Mouse (Mus musculus): ENCODE measurements around the gene Dzip1. TPM values are rescaled to one million over a fixed set of nuclear protein-coding genes. Genes with fewer than 3 reads are reported as not detected.

The Dzip1 gene
- polyA plus RNA-seq, 2 experiments, result 1.4 to 1.5 TPM

- H3K4me1 ChIP-seq (replicated peaks; ENCODE audit: control insufficient read depth in 2 of 2, insufficient read depth in 2 of 2, low read length in 1 of 2), result no peaks in the 10 kb centered on the region
- ATAC-seq (ENCODE audit: insufficient read depth) (no peak), DNase-seq (ENCODE audit: low read depth in 3 of 3, low spot score in 3 of 3) (no peak)
- H3K4me2 ChIP-seq (ENCODE audit: low read depth), result peak overlapping the region; percentile 46
- peak overlapping the region in 1 of 2 experiments; percentile 23; a peak in 2 of 4 replicates for H3K4me3 ChIP-seq (ENCODE audit: insufficient read depth in 1 of 2, low read depth in 2 of 2, low read length in 2 of 2)
- peaks cover 61% of the 10 kb centered on the region for H3K27me3 ChIP-seq (ENCODE audit: control insufficient read depth, insufficient read depth, low read length)
- WGBS (ENCODE audit: insufficient replicate concordance), result under 1% methylated on average over 42 of the region's 47 CpGs
- no peaks in the 10 kb centered on the region for H3K9me3 ChIP-seq (ENCODE audit: control insufficient read depth, low read length)
- no peak overlapping the region for H3K27ac ChIP-seq
- H3K9ac ChIP-seq (replicated peaks), result no peak overlapping the region
- H3K36me3 ChIP-seq (replicated peaks; ENCODE audit: control insufficient read depth, insufficient read depth, low read depth), result no peaks in the 10 kb centered on the region
- TF ChIP-seq CTCF (IDR thresholded peaks at IDR 0.05; ENCODE audit: low read depth), result no peak
- TF ChIP-seq EP300 (IDR thresholded peaks at IDR 0.05; ENCODE audit: low read depth), result no peak
Observed at GRCm38 (mm10) chr14:118922667-118923184, 2.5 kb downstream of the Dzip1 start.

GRCm38 (mm10) chr14:118922251-118922650, 3.0 kb downstream of the Dzip1 start:
- no peak for DNase-seq (ENCODE audit: low read depth in 3 of 3, low spot score in 3 of 3)
- Histone ChIP-seq H3K36me3 (replicated peaks; ENCODE audit: control insufficient read depth, insufficient read depth, low read depth) (no peaks in the 10 kb centered on the region), H3K27ac (no peak overlapping the region), H3K27me3 (ENCODE audit: control insufficient read depth, insufficient read depth, low read length) (peaks cover 61% of the 10 kb centered on the region), H3K9me3 (ENCODE audit: control insufficient read depth, low read length) (no peaks in the 10 kb centered on the region), H3K9ac (replicated peaks) (no peak overlapping the region), H3K4me1 (replicated peaks; ENCODE audit: control insufficient read depth in 2 of 2, insufficient read depth in 2 of 2, low read length in 1 of 2) (no peaks in the 10 kb centered on the region), H3K4me3 (ENCODE audit: insufficient read depth in 1 of 2, low read depth in 2 of 2, low read length in 2 of 2) (peak overlapping the region in 1 of 2 experiments; percentile 23; a peak in 1 of 4 replicates), H3K4me2 (ENCODE audit: low read depth) (peak overlapping the region; percentile 46)
- no peak for ATAC-seq (ENCODE audit: insufficient read depth)
- 20% methylated on average over 22 of the region's 22 CpGs for WGBS (ENCODE audit: insufficient replicate concordance)
- TF ChIP-seq CTCF (IDR thresholded peaks at IDR 0.05; ENCODE audit: low read depth) (no peak), EP300 (IDR thresholded peaks at IDR 0.05; ENCODE audit: low read depth) (no peak)

DNA sequence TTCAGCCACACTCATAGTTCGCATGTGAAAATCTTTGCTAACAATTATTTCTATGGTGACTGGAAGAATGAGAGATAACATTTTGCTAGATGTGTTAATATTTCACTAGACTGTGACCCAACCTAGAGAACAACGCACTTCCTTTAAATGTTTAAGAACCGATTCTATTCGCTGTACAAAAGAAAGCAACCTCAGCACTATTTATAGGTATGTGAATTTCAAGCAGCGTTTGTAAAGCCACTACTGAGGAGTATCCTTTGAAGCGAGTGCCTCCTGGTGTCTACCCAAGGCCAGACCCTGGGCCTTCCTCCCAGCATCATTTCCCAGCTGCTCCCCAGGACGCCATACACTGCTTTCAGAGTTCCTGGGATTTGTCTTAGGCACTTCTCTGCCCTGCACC, 4.6 kb downstream of the Dzip1 start:
- Histone ChIP-seq H3K9ac (replicated peaks) (no peak overlapping the region), H3K4me1 (replicated peaks; ENCODE audit: control insufficient read depth in 2 of 2, insufficient read depth in 2 of 2, low read length in 1 of 2) (no peaks in the 10 kb centered on the region), H3K27ac (no peak overlapping the region), H3K4me3 (ENCODE audit: insufficient read depth in 1 of 2, low read depth in 2 of 2, low read length in 2 of 2) (no peak overlapping the region), H3K9me3 (ENCODE audit: control insufficient read depth, low read length) (no peaks in the 10 kb centered on the region), H3K4me2 (ENCODE audit: low read depth) (no peak overlapping the region), H3K27me3 (ENCODE audit: control insufficient read depth, insufficient read depth, low read length) (peaks cover 53% of the 10 kb centered on the region), H3K36me3 (replicated peaks; ENCODE audit: control insufficient read depth, insufficient read depth, low read depth) (no peaks in the 10 kb centered on the region)
- DNase-seq (ENCODE audit: low read depth in 3 of 3, low spot score in 3 of 3) (no peak), ATAC-seq (ENCODE audit: insufficient read depth) (no peak)
- 57% methylated on average over 7 of the region's 7 CpGs for WGBS (ENCODE audit: insufficient replicate concordance)
- TF ChIP-seq CTCF (IDR thresholded peaks at IDR 0.05; ENCODE audit: low read depth) (no peak), EP300 (IDR thresholded peaks at IDR 0.05; ENCODE audit: low read depth) (no peak)

DNA sequence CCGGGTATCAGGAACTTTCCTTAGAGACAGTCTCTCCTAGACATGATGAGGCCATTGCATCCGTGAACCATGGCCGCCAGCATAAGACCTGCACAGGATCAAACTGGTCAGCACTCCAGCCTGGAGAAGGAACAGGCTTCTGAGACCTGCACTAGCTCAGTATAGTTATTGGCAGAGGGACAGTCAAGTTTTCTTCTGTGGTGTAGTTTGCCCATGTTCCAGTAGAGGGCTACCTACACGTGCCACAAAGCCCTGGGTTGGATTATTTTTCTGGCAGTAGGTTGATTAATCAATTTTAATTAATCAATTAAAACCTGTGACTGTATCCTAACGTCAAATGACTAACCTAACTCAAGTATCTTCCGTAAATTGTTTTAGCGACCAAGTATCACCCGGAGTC, 6.2 kb downstream of the Dzip1 start:
- Histone ChIP-seq H3K4me1 (replicated peaks; ENCODE audit: control insufficient read depth in 2 of 2, insufficient read depth in 2 of 2, low read length in 1 of 2) (0 out of 4 replicates have a peak, but pooled peaks cover 0 to 2% of the 10 kb centered on the region in 2 experiments), H3K9me3 (ENCODE audit: control insufficient read depth, low read length) (no peaks in the 10 kb centered on the region), H3K36me3 (replicated peaks; ENCODE audit: control insufficient read depth, insufficient read depth, low read depth) (no peaks in the 10 kb centered on the region), H3K27me3 (ENCODE audit: control insufficient read depth, insufficient read depth, low read length) (peaks cover 36% of the 10 kb centered on the region), H3K9ac (replicated peaks) (no peak overlapping the region), H3K27ac (no peak overlapping the region), H3K4me3 (ENCODE audit: insufficient read depth in 1 of 2, low read depth in 2 of 2, low read length in 2 of 2) (no peak overlapping the region), H3K4me2 (ENCODE audit: low read depth) (no peak overlapping the region)
- WGBS (ENCODE audit: insufficient replicate concordance), result 46% methylated on average over 8 of the region's 8 CpGs
- DNase-seq (ENCODE audit: low read depth in 3 of 3, low spot score in 3 of 3) (no peak), ATAC-seq (ENCODE audit: insufficient read depth) (peak; percentile 11; the same call in 1 of the 2 replicates)
- peak; percentile 57 for TF ChIP-seq CTCF (IDR thresholded peaks at IDR 0.05; ENCODE audit: low read depth)
- no peak for TF ChIP-seq EP300 (IDR thresholded peaks at IDR 0.05; ENCODE audit: low read depth)

DNA sequence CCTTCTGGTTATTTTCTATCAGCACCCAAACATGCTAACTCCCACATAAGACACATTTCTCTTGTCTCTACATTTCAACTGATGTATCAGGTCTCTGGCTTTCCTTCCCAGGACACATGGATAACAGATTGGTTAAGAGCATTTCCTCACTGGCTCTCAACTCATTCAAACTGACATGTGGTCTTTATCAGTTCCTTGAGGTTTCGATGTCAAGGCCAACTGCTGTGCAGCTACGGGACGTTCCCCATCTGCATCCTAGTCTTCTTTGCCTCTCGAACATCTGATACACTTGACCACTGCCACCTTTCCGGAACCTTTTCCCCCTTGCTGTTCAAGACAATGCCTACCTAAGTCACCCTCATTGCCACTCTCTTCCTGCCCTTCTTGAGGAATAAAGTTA, 11.6 kb downstream of the Dzip1 start:
- Histone ChIP-seq H3K9ac (replicated peaks) (no peak overlapping the region), H3K27me3 (ENCODE audit: control insufficient read depth, insufficient read depth, low read length) (no peaks in the 10 kb centered on the region), H3K4me3 (ENCODE audit: insufficient read depth in 1 of 2, low read depth in 2 of 2, low read length in 2 of 2) (no peak overlapping the region), H3K4me1 (replicated peaks; ENCODE audit: control insufficient read depth in 2 of 2, insufficient read depth in 2 of 2, low read length in 1 of 2) (peaks cover 0 to 8% of the 10 kb centered on the region in 2 experiments; a peak in 2 of 4 replicates), H3K36me3 (replicated peaks; ENCODE audit: control insufficient read depth, insufficient read depth, low read depth) (no peaks in the 10 kb centered on the region), H3K9me3 (ENCODE audit: control insufficient read depth, low read length) (no peaks in the 10 kb centered on the region), H3K4me2 (ENCODE audit: low read depth) (no peak overlapping the region), H3K27ac (no peak overlapping the region)
- 22% methylated on average over 5 of the region's 5 CpGs for WGBS (ENCODE audit: insufficient replicate concordance)
- ATAC-seq (ENCODE audit: insufficient read depth) (no peak), DNase-seq (ENCODE audit: low read depth in 3 of 3, low spot score in 3 of 3) (no peak)
- TF ChIP-seq CTCF (IDR thresholded peaks at IDR 0.05; ENCODE audit: low read depth) (no peak), EP300 (IDR thresholded peaks at IDR 0.05; ENCODE audit: low read depth) (no peak)
